Mouse (Mus musculus): Measurements from ENCODE around the gene Ercc1. TPM values are rescaled to one million over a fixed set of nuclear protein-coding genes. Genes with fewer than 3 reads are reported as not detected.

Gene Ercc1
- polyA plus RNA-seq, 1 experiment from 2014 or later: 84.1 TPM

- no peaks in the 10 kb centered on the region for H3K9me3 ChIP-seq
- no peaks in the 10 kb centered on the region for H3K36me3 ChIP-seq
- H3K27me3 ChIP-seq: peaks cover 8% of the 10 kb centered on the region
- peak overlapping the region; percentile 58 for H3K9ac ChIP-seq (replicated peaks)
- peak overlapping the region; percentile 43 for H3K4me3 ChIP-seq (replicated peaks)
- H3K4me2 ChIP-seq (replicated peaks): peak overlapping the region; percentile 68
- H3K4me1 ChIP-seq (replicated peaks): peaks cover 22% of the 10 kb centered on the region
- WGBS: 1% methylated on average over 22 of the region's 22 CpGs
- peak; percentile 53 for ATAC-seq
- H3K27ac ChIP-seq: peak overlapping the region; percentile 53
Observed at GRCm38 (mm10) chr7:19327128-19327527, 17.4 kb upstream of the Ercc1 start.

- Histone ChIP-seq H3K4me1 (replicated peaks) (peaks cover 27% of the 10 kb centered on the region), H3K27ac (no peak overlapping the region), H3K27me3 (peaks cover 4% of the 10 kb centered on the region), H3K36me3 (no peaks in the 10 kb centered on the region), H3K4me3 (replicated peaks) (no peak overlapping the region), H3K9ac (replicated peaks) (no peak overlapping the region), H3K9me3 (no peaks in the 10 kb centered on the region), H3K4me2 (replicated peaks) (peak overlapping the region; percentile 68; the same call in 1 of the 2 replicates)
- 85% methylated on average over 5 of the region's 5 CpGs for WGBS
- ATAC-seq: no peak
Observed at GRCm38 (mm10) chr7:19327782-19328181, 16.8 kb upstream of the Ercc1 start.

GRCm38 (mm10) chr7:19328425-19328824 is 16.2 kb upstream of the Ercc1 start:
- H3K9me3 ChIP-seq: no peaks in the 10 kb centered on the region
- no peak overlapping the region for H3K4me3 ChIP-seq (replicated peaks)
- H3K27me3 ChIP-seq: peaks cover 2% of the 10 kb centered on the region; the same call in 1 of the 2 replicates
- H3K4me1 ChIP-seq (replicated peaks): peaks cover 28% of the 10 kb centered on the region
- H3K36me3 ChIP-seq: no peaks in the 10 kb centered on the region
- H3K4me2 ChIP-seq (replicated peaks): no peak overlapping the region
- ATAC-seq: no peak
- no peak overlapping the region for H3K27ac ChIP-seq
- H3K9ac ChIP-seq (replicated peaks): no peak overlapping the region

GRCm38 (mm10) chr7:19331910-19332309 is 12.7 kb upstream of the Ercc1 start:
- peaks cover 21% of the 10 kb centered on the region for H3K4me1 ChIP-seq (replicated peaks)
- H3K27me3 ChIP-seq: peaks cover 2% of the 10 kb centered on the region; the same call in 1 of the 2 replicates
- H3K4me2 ChIP-seq (replicated peaks): no peak overlapping the region
- no peak overlapping the region for H3K9ac ChIP-seq (replicated peaks)
- ATAC-seq: no peak
- H3K4me3 ChIP-seq (replicated peaks): peak overlapping the region; percentile 67; the same call in 1 of the 2 replicates
- H3K9me3 ChIP-seq: no peaks in the 10 kb centered on the region
- no peak overlapping the region for H3K27ac ChIP-seq
- H3K36me3 ChIP-seq: no peaks in the 10 kb centered on the region
- WGBS: 67% methylated on average over 2 of the region's 2 CpGs

- Histone ChIP-seq H3K4me3 (replicated peaks) (peak overlapping the region; percentile 67), H3K4me2 (replicated peaks) (peak overlapping the region; percentile 75), H3K9ac (replicated peaks) (peak overlapping the region; percentile 89), H3K9me3 (no peaks in the 10 kb centered on the region), H3K4me1 (replicated peaks) (peaks cover 11% of the 10 kb centered on the region), H3K27me3 (peaks cover 2% of the 10 kb centered on the region; the same call in 1 of the 2 replicates), H3K27ac (peak overlapping the region; percentile 82), H3K36me3 (no peaks in the 10 kb centered on the region)
- peak; percentile 65 for ATAC-seq
- under 1% methylated on average over 52 of the region's 52 CpGs for WGBS
Observed at GRCm38 (mm10) chr7:19332709-19333352, 11.7 kb upstream of the Ercc1 start.

GRCm38 (mm10) chr7:19335583-19335982 is 9.0 kb upstream of the Ercc1 start:
- peaks cover 10% of the 10 kb centered on the region for H3K4me1 ChIP-seq (replicated peaks)
- H3K9ac ChIP-seq (replicated peaks): no peak overlapping the region
- no peak overlapping the region for H3K4me2 ChIP-seq (replicated peaks)
- H3K36me3 ChIP-seq: no peaks in the 10 kb centered on the region
- no peak overlapping the region for H3K27ac ChIP-seq
- H3K27me3 ChIP-seq: peaks cover 2% of the 10 kb centered on the region; the same call in 1 of the 2 replicates
- 39% methylated on average over 3 of the region's 3 CpGs for WGBS
- no peak overlapping the region for H3K4me3 ChIP-seq (replicated peaks)
- ATAC-seq: no peak
- no peaks in the 10 kb centered on the region for H3K9me3 ChIP-seq

- no peak for ATAC-seq
- H3K36me3 ChIP-seq: no peaks in the 10 kb centered on the region
- no peak overlapping the region for H3K4me2 ChIP-seq (replicated peaks)
- H3K27ac ChIP-seq: no peak overlapping the region
- H3K27me3 ChIP-seq: peaks cover 13% of the 10 kb centered on the region
- H3K4me3 ChIP-seq (replicated peaks): no peak overlapping the region
- WGBS: 69% methylated on average over 10 of the region's 10 CpGs
- H3K9ac ChIP-seq (replicated peaks): no peak overlapping the region; the same call in 1 of the 2 replicates
- peaks cover 20% of the 10 kb centered on the region for H3K4me1 ChIP-seq (replicated peaks)
- no peaks in the 10 kb centered on the region for H3K9me3 ChIP-seq
Observed at GRCm38 (mm10) chr7:19337122-19337521, 7.5 kb upstream of the Ercc1 start.

GRCm38 (mm10) chr7:19338060-19338459 is 6.5 kb upstream of the Ercc1 start:
- 53% methylated on average over 2 of the region's 2 CpGs for WGBS
- H3K4me1 ChIP-seq (replicated peaks): peaks cover 19% of the 10 kb centered on the region
- no peak overlapping the region for H3K9ac ChIP-seq (replicated peaks)
- no peaks in the 10 kb centered on the region for H3K36me3 ChIP-seq
- no peak overlapping the region for H3K4me2 ChIP-seq (replicated peaks)
- ATAC-seq: no peak
- no peaks in the 10 kb centered on the region for H3K9me3 ChIP-seq
- H3K27me3 ChIP-seq: peaks cover 14% of the 10 kb centered on the region
- no peak overlapping the region for H3K4me3 ChIP-seq (replicated peaks)
- H3K27ac ChIP-seq: no peak overlapping the region

GRCm38 (mm10) chr7:19338596-19338995 is 6.0 kb upstream of the Ercc1 start:
- 82% methylated on average over 7 of the region's 7 CpGs for WGBS
- H3K4me1 ChIP-seq (replicated peaks): peaks cover 16% of the 10 kb centered on the region

GRCm38 (mm10) chr7:19341250-19341649 is 3.3 kb upstream of the Ercc1 start:
- Histone ChIP-seq H3K9me3 (no peaks in the 10 kb centered on the region), H3K4me3 (replicated peaks) (peak overlapping the region; percentile 45), H3K36me3 (no peaks in the 10 kb centered on the region), H3K4me2 (replicated peaks) (peak overlapping the region; percentile 87), H3K4me1 (replicated peaks) (peaks cover 28% of the 10 kb centered on the region), H3K9ac (replicated peaks) (no peak overlapping the region), H3K27ac (no peak overlapping the region), H3K27me3 (peaks cover 14% of the 10 kb centered on the region)
- WGBS: 25% methylated on average over 10 of the region's 10 CpGs
- no peak for ATAC-seq

More at GRCm38 (mm10) chr7:19338596-19338995, 6.0 kb upstream of the Ercc1 start:
- ATAC-seq: no peak
- Histone ChIP-seq H3K9ac (replicated peaks) (no peak overlapping the region), H3K27me3 (peaks cover 14% of the 10 kb centered on the region), H3K9me3 (no peaks in the 10 kb centered on the region), H3K27ac (no peak overlapping the region), H3K4me3 (replicated peaks) (no peak overlapping the region), H3K36me3 (no peaks in the 10 kb centered on the region), H3K4me2 (replicated peaks) (no peak overlapping the region)

GRCm38 (mm10) chr7:19341761-19342409 is 2.7 kb upstream of the Ercc1 start:
- Histone ChIP-seq H3K4me1 (replicated peaks) (peaks cover 32% of the 10 kb centered on the region), H3K27me3 (peaks cover 14% of the 10 kb centered on the region), H3K4me2 (replicated peaks) (peak overlapping the region; percentile 87), H3K36me3 (no peaks in the 10 kb centered on the region), H3K9ac (replicated peaks) (peak overlapping the region; percentile 68), H3K9me3 (no peaks in the 10 kb centered on the region), H3K4me3 (replicated peaks) (peak overlapping the region; percentile 45), H3K27ac (no peak overlapping the region)
- WGBS: under 1% methylated on average over 41 of the region's 41 CpGs
- no peak for ATAC-seq

- peak overlapping the region; percentile 87 for H3K4me2 ChIP-seq (replicated peaks)
- H3K9me3 ChIP-seq: no peaks in the 10 kb centered on the region
- no peak for ATAC-seq
- peak overlapping the region; percentile 45 for H3K4me3 ChIP-seq (replicated peaks)
- peak overlapping the region; percentile 68 for H3K9ac ChIP-seq (replicated peaks)
- peaks cover 14% of the 10 kb centered on the region for H3K27me3 ChIP-seq
- no peaks in the 10 kb centered on the region for H3K36me3 ChIP-seq
- H3K4me1 ChIP-seq (replicated peaks): peaks cover 32% of the 10 kb centered on the region
- H3K27ac ChIP-seq: no peak overlapping the region
- WGBS: under 1% methylated on average over 27 of the region's 27 CpGs
Observed at GRCm38 (mm10) chr7:19342481-19343027, 2.0 kb upstream of the Ercc1 start.

Data from midbrain, embryonic 13.5 days (tissue).